Mouse (Mus musculus) limb, embryonic 15.5 days (tissue): Measurements from ENCODE around the gene Dab1. TPM values are rescaled to one million over a fixed set of nuclear protein-coding genes. Genes with fewer than 3 reads are reported as not detected.

ENCODE experiments used
- ATAC-seq: fragments of 200-750 bp; cut with Nextera tagmentation; 2 replicates; pipeline ENCODE4 v1.8.0; 2017; ENCODE audit warnings: low read depth, moderate TSS enrichment; ENCODE audit not compliant: insufficient number of reproducible peaks, low FRiP score, low TSS enrichment
- H3K27ac ChIP-seq: fragments of 300-500 bp; sonication (generic); 2 replicates; pipeline ENCODE4 v1.5.1; 2015; ENCODE audit warnings: moderate library complexity, mild to moderate bottlenecking, inconsistent platforms
- H3K27me3 ChIP-seq: fragments of 300-500 bp; sonication (generic); 2 replicates; pipeline ENCODE4 v1.6.1; 2015; ENCODE audit warnings: inconsistent platforms
- H3K36me3 ChIP-seq: fragments of 300-500 bp; sonication (generic); 2 replicates; pipeline ENCODE4 v1.6.1; 2015; ENCODE audit warnings: inconsistent platforms
- H3K4me1 ChIP-seq: fragments of 300-500 bp; sonication (generic); 2 replicates; pipeline ENCODE4 v1.6.1; 2015; ENCODE audit warnings: inconsistent platforms
- H3K4me2 ChIP-seq: fragments of 300-500 bp; sonication (generic); 2 replicates; pipeline ENCODE4 v1.6.1; 2015; ENCODE audit warnings: mild to moderate bottlenecking, inconsistent platforms
- H3K4me3 ChIP-seq: fragments of 300-500 bp; sonication (generic); 2 replicates; pipeline ENCODE4 v1.5.1; 2015; ENCODE audit warnings: mild to moderate bottlenecking, inconsistent platforms
- H3K9ac ChIP-seq: fragments of 300-500 bp; sonication (generic); 2 replicates; pipeline ENCODE4 v1.6.1; 2015; ENCODE audit warnings: inconsistent platforms
- H3K9me3 ChIP-seq: fragments of 300-500 bp; sonication (generic); 2 replicates; pipeline ENCODE4 v1.6.1; 2016; ENCODE audit warnings: inconsistent platforms
- WGBS: fragments of 180-500 bp; shearing (Covaris S2); methylation state at CpG from one replicate; pipeline ENCODE4 v1.1.7; 2015; 5-methylcytosine and 5-hydroxymethylcytosine counted together
- polyA plus RNA-seq: library from polyadenylated mRNA; unstranded; fragments of >200 nt; fragmentation: Nextera tagmentation; extraction: Ambion mirVana; gene quantifications from 2 replicates; pipeline ENCODE4 v1.2.1, GENCODE M21; 2015

Gene Dab1
- polyA plus RNA-seq, 1 experiment from 2014 or later = 10.6 TPM

GRCm38 (mm10) chr4:103636168-103636776 is 17.1 kb downstream of the Dab1 start:
- Histone ChIP-seq H3K4me1 (no peaks in the 10 kb centered on the region), H3K27me3 (0 out of 2 replicates have a peak, but pooled peaks cover 2% of the 10 kb centered on the region), H3K27ac (no peak overlapping the region), H3K4me3 (no peak overlapping the region), H3K9ac (no peak overlapping the region), H3K36me3 (no peaks in the 10 kb centered on the region), H3K9me3 (no peaks in the 10 kb centered on the region), H3K4me2 (no peak overlapping the region)
- 68% methylated on average over 5 of the region's 5 CpGs for WGBS
- no peak for ATAC-seq

DNA sequence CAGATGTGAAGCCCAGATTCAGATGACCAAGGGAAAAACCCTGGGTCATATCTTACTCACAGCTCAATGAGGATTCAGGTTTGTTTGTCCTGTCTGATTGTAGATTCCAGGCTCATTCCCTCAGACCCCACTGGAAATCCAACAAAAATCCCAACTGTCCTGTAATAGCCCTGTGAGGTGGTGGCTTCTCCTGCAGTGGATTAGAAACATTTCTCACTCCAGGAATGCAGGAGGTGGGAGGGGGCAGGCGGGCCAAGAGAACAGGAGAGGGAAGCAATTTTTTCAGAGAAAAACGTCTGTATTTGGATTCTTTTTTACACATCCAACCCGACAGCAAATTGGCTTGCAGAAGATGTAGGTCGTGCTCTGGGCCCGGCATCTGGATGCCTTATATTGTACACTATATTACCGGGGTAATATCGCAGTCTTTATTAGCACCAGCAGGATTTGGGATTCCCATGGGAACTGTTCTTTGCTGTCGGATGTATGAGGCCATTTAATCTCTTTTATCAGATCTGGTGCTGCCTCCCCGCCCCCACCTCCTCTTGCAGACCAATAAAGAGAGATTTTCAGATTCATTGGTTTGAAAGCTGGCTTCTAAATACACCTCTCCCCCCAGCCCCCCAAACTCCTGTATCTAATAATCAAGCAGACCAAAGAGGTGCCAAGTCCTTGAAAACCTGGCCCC is 29.2 kb downstream of the Dab1 start:
- ATAC-seq = no peak
- Histone ChIP-seq H3K4me2 (no peak overlapping the region), H3K4me1 (peaks cover 8% of the 10 kb centered on the region; the same call in 1 of the 2 replicates), H3K27me3 (no peaks in the 10 kb centered on the region), H3K9me3 (no peaks in the 10 kb centered on the region), H3K36me3 (no peaks in the 10 kb centered on the region), H3K9ac (no peak overlapping the region), H3K4me3 (no peak overlapping the region), H3K27ac (no peak overlapping the region)
- WGBS = 18% methylated on average over 9 of the region's 9 CpGs

- no peaks in the 10 kb centered on the region for H3K27me3 ChIP-seq
- no peak overlapping the region for H3K27ac ChIP-seq
- H3K36me3 ChIP-seq = no peaks in the 10 kb centered on the region
- H3K4me3 ChIP-seq = no peak overlapping the region
- H3K4me1 ChIP-seq = no peaks in the 10 kb centered on the region
- no peak overlapping the region for H3K4me2 ChIP-seq
- H3K9me3 ChIP-seq = no peaks in the 10 kb centered on the region
- H3K9ac ChIP-seq = no peak overlapping the region
- no peak for ATAC-seq
- 28% methylated on average over 6 of the region's 6 CpGs for whole genome bisulfite sequencing
Observed at GRCm38 (mm10) chr4:103655740-103656139, 36.6 kb downstream of the Dab1 start.

GRCm38 (mm10) chr4:103661386-103661785 is 42.2 kb downstream of the Dab1 start:
- Histone ChIP-seq H3K4me1 (no peaks in the 10 kb centered on the region), H3K9me3 (no peaks in the 10 kb centered on the region), H3K27me3 (no peaks in the 10 kb centered on the region), H3K36me3 (no peaks in the 10 kb centered on the region), H3K4me2 (no peak overlapping the region), H3K4me3 (no peak overlapping the region), H3K9ac (no peak overlapping the region), H3K27ac (no peak overlapping the region)
- ATAC-seq = no peak
- 44% methylated on average over 1 of the region's 1 CpGs for WGBS

GRCm38 (mm10) chr4:103667438-103667837 is 48.3 kb downstream of the Dab1 start:
- Histone ChIP-seq H3K4me1 (no peaks in the 10 kb centered on the region), H3K4me2 (no peak overlapping the region), H3K27ac (no peak overlapping the region), H3K27me3 (no peaks in the 10 kb centered on the region), H3K9me3 (no peaks in the 10 kb centered on the region), H3K9ac (no peak overlapping the region), H3K36me3 (no peaks in the 10 kb centered on the region), H3K4me3 (no peak overlapping the region)
- no peak for ATAC-seq
- 45% methylated on average over 4 of the region's 4 CpGs for WGBS

DNA sequence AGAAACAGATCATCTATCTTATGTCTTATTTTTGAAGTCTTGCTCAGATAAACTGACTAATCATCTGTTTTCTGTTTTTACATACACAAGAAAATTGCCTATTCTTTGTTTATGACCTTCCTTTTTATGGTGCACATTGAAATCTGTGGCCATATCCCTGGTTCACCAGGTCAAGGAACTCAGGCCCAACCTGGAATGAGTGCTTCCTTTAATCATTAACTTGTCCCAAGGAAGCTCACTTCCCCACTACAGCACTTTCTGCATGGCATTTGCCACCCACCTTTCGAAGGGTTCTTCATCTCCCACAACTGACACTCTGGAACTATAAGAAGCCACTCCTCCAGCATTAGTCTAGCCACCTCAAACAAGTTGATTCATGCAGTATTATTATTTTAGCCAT is 58.0 kb downstream of the Dab1 start:
- WGBS = 72% methylated on average over 1 of the region's 1 CpGs
- Histone ChIP-seq H3K9me3 (no peaks in the 10 kb centered on the region), H3K9ac (no peak overlapping the region), H3K36me3 (no peaks in the 10 kb centered on the region), H3K4me2 (no peak overlapping the region), H3K27me3 (no peaks in the 10 kb centered on the region), H3K27ac (no peak overlapping the region), H3K4me1 (no peaks in the 10 kb centered on the region), H3K4me3 (no peak overlapping the region)
- ATAC-seq = no peak

DNA sequence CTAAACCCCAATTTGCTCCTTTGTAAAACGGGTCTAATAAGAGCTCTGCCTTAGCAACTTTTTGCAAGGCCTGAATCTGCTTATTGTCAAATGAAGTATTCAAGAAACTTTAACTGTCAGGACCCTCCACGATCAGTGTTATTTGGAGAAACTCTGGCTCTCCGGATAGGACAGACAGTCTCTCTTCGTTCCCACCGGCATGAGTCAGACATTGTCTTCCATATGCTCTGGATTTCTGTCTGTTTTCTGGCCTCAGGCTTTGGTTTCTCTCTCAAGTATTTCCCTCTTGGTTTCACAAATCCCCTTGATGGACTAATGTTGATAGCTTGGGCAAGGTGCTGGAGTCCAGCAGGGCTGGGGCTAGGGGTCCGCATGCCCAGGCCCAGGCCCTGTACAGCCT is 59.3 kb downstream of the Dab1 start:
- WGBS = 88% methylated on average over 6 of the region's 6 CpGs
- Histone ChIP-seq H3K4me2 (no peak overlapping the region), H3K4me1 (no peaks in the 10 kb centered on the region), H3K9ac (no peak overlapping the region), H3K36me3 (no peaks in the 10 kb centered on the region), H3K4me3 (no peak overlapping the region), H3K27ac (no peak overlapping the region), H3K9me3 (no peaks in the 10 kb centered on the region), H3K27me3 (no peaks in the 10 kb centered on the region)
- ATAC-seq = no peak

- Histone ChIP-seq H3K9me3 (no peaks in the 10 kb centered on the region), H3K27me3 (no peaks in the 10 kb centered on the region), H3K9ac (no peak overlapping the region), H3K27ac (no peak overlapping the region), H3K36me3 (no peaks in the 10 kb centered on the region), H3K4me2 (no peak overlapping the region), H3K4me1 (no peaks in the 10 kb centered on the region), H3K4me3 (no peak overlapping the region)
- 57% methylated on average over 4 of the region's 4 CpGs for WGBS
- ATAC-seq = no peak
Observed at GRCm38 (mm10) chr4:103685136-103685535, 66.0 kb downstream of the Dab1 start.

- no peak overlapping the region for H3K4me2 ChIP-seq
- WGBS = 56% methylated on average over 3 of the region's 3 CpGs
- no peaks in the 10 kb centered on the region for H3K4me1 ChIP-seq
- H3K4me3 ChIP-seq = no peak overlapping the region
- H3K27me3 ChIP-seq = no peaks in the 10 kb centered on the region
- no peak overlapping the region for H3K27ac ChIP-seq
- no peaks in the 10 kb centered on the region for H3K9me3 ChIP-seq
- H3K9ac ChIP-seq = no peak overlapping the region
- H3K36me3 ChIP-seq = no peaks in the 10 kb centered on the region
- no peak for ATAC-seq
Observed at GRCm38 (mm10) chr4:103691717-103692116, 72.6 kb downstream of the Dab1 start.

DNA sequence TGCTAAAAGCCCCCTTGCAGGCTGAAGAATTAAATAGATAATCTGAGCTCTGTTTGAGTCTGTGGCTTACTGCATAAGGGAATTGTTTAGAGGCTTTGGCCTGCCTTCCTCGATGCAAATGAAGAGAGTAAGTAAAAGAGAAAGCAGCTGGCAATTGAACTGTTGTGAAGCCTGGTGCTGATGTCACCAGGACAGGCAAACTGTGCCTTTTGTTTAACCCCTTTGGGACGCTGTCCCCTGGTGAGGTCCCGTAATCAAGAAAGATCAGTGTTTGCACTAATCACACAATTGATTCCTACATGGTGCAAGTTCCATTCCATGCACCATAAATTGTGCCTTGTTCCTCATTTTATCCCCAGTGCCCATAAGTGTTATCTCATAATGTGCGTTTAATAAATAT is 80.6 kb downstream of the Dab1 start:
- H3K36me3 ChIP-seq = no peaks in the 10 kb centered on the region
- no peaks in the 10 kb centered on the region for H3K9me3 ChIP-seq
- H3K27ac ChIP-seq = no peak overlapping the region
- no peaks in the 10 kb centered on the region for H3K4me1 ChIP-seq
- no peak for ATAC-seq
- H3K27me3 ChIP-seq = no peaks in the 10 kb centered on the region
- no peak overlapping the region for H3K9ac ChIP-seq
- WGBS = 46% methylated on average over 4 of the region's 4 CpGs
- H3K4me2 ChIP-seq = no peak overlapping the region
- H3K4me3 ChIP-seq = no peak overlapping the region

GRCm38 (mm10) chr4:103700392-103700791 is 81.2 kb downstream of the Dab1 start:
- no peaks in the 10 kb centered on the region for H3K36me3 ChIP-seq
- no peak for ATAC-seq
- no peaks in the 10 kb centered on the region for H3K4me1 ChIP-seq
- no peak overlapping the region for H3K9ac ChIP-seq
- no peak overlapping the region for H3K4me2 ChIP-seq
- H3K27ac ChIP-seq = no peak overlapping the region
- no peak overlapping the region for H3K4me3 ChIP-seq
- H3K27me3 ChIP-seq = no peaks in the 10 kb centered on the region
- H3K9me3 ChIP-seq = no peaks in the 10 kb centered on the region
- WGBS = 78% methylated on average over 6 of the region's 6 CpGs

- H3K4me3 ChIP-seq = no peak overlapping the region
- no peaks in the 10 kb centered on the region for H3K4me1 ChIP-seq
- H3K27ac ChIP-seq = no peak overlapping the region
- H3K9me3 ChIP-seq = no peaks in the 10 kb centered on the region
- no peak for ATAC-seq
- no peaks in the 10 kb centered on the region for H3K36me3 ChIP-seq
- H3K9ac ChIP-seq = no peak overlapping the region
- WGBS = 55% methylated on average over 3 of the region's 3 CpGs
- no peak overlapping the region for H3K4me2 ChIP-seq
- no peaks in the 10 kb centered on the region for H3K27me3 ChIP-seq
Observed at GRCm38 (mm10) chr4:103702137-103702536, 83.0 kb downstream of the Dab1 start.
